In the genomic region with DNA sequence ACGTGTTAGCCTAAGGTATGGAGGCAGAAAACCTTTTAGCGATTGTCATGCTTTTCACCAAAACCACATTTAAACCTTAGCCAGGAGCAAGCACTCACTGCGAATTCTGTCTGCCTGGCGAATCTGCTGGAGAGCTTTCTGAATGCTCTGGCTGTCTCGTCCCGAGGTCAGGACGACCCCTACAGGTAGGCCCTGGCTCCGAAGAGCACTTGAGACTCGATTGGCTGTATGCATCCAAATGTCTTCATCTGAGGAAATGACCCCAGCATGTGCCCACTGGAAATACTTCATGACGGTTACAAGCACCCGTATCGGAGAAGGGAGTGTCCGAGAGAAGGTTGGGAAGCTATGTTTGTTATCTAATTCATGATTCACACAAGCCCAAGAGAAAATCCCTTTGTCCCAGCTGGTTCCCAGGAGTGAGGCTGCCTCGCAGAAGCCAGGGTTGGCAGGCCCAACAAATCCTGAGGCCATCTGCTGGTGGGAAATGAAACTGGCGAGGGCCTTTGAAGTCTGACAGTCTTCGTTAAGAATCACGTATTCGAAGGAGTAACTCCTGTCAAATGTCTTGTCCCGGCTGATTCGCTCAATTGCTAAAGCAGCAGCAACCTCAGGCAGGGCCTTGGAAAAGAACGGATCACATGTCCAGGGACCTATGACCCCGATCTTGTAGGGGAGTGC, we compare ENCODE assay signal across 9 mouse cellular contexts. TPM values are rescaled to one million over a fixed set of nuclear protein-coding genes. Genes with fewer than 3 reads are reported as not detected.
DNase-seq lines count a peak whose midpoint lies in the region; ATAC-seq and TF ChIP-seq lines count a peak whose summit lies in the region.
"Had no signal": no experiment of that assay in that cellular context is flagged by ENCODE, and none has a peak within 500 bp of the region (broad histone marks: within the 10 kb centered on the region; RNA-seq: fewer than 3 reads in every experiment).

No protein-coding gene starts in this region.

- no peak for TF ChIP-seq EP300 in ES-Bruce4 (IDR thresholded peaks at IDR 0.05; ENCODE audit: insufficient read depth, low read depth, low read length)

- H3K4me1 ChIP-seq in ES-Bruce4 (ENCODE audit: control insufficient read depth, insufficient read depth, low read length): no peaks in the 10 kb centered on the region
- no peaks in the 10 kb centered on the region for H3K4me1 ChIP-seq in embryonic facial prominence, embryonic 10.5 days
- no peaks in the 10 kb centered on the region for H3K4me1 ChIP-seq in heart, embryonic 16.5 days (ENCODE audit: control insufficient read depth, insufficient read depth, low read length)
- H3K4me1 ChIP-seq in lung, adult 2 months (ENCODE audit: control insufficient read depth, insufficient read depth, low read length): no peaks in the 10 kb centered on the region
- H3K4me1 ChIP-seq: limb, embryonic 15.5 days had no signal

- no peaks in the 10 kb centered on the region for H3K9me3 ChIP-seq in ES-Bruce4 (replicated peaks; ENCODE audit: control insufficient read depth, insufficient read depth, low read length, poor library complexity, severe bottlenecking)
- H3K9me3 ChIP-seq in embryonic facial prominence, embryonic 10.5 days: no peaks in the 10 kb centered on the region
- H3K9me3 ChIP-seq in heart, embryonic 16.5 days (replicated peaks; ENCODE audit: control insufficient read depth, low read length): no peaks in the 10 kb centered on the region
- H3K9me3 ChIP-seq: limb, embryonic 15.5 days had no signal

- TF ChIP-seq POLR2A in ES-Bruce4 (IDR thresholded peaks at IDR 0.05; ENCODE audit: insufficient read depth, low read length): no peak
- no peak for TF ChIP-seq POLR2A in lung, adult 2 months (IDR thresholded peaks at IDR 0.05; ENCODE audit: borderline replicate concordance, extremely low read depth, low read depth, low read length)

- no peaks in the 10 kb centered on the region for H3K27me3 ChIP-seq in ES-Bruce4 (ENCODE audit: control insufficient read depth, insufficient read depth, low read length, poor library complexity, severe bottlenecking)
- H3K27me3 ChIP-seq in embryonic facial prominence, embryonic 10.5 days (replicated peaks; ENCODE audit: low read depth, poor library complexity, severe bottlenecking): peaks cover 79% of the 10 kb centered on the region
- peaks cover 3% of the 10 kb centered on the region for H3K27me3 ChIP-seq in heart, embryonic 16.5 days (ENCODE audit: control insufficient read depth, insufficient read depth, low read length)

- no peaks in the 10 kb centered on the region for H3K36me3 ChIP-seq in ES-Bruce4 (ENCODE audit: control insufficient read depth, insufficient read depth, low read length, poor library complexity, severe bottlenecking)
- no peaks in the 10 kb centered on the region for H3K36me3 ChIP-seq in embryonic facial prominence, embryonic 10.5 days (replicated peaks)
- no peaks in the 10 kb centered on the region for H3K36me3 ChIP-seq in heart, embryonic 16.5 days (ENCODE audit: control insufficient read depth, insufficient read depth)
- H3K36me3 ChIP-seq: limb, embryonic 15.5 days had no signal

- ATAC-seq in heart, embryonic 16.5 days (replicated peaks; ENCODE audit: extremely low read depth, insufficient read depth, low FRiP score): no peak

- no peak overlapping the region for H3K4me3 ChIP-seq in ES-Bruce4 (ENCODE audit: low read depth, low read length)
- H3K4me3 ChIP-seq in embryonic facial prominence, embryonic 10.5 days: no peak overlapping the region
- no peak overlapping the region for H3K4me3 ChIP-seq in heart, embryonic 16.5 days (ENCODE audit: low read length)
- H3K4me3 ChIP-seq in lung, adult 2 months (replicated peaks; ENCODE audit: extremely low read depth, low read depth, low read length): no peak overlapping the region
- H3K4me3 ChIP-seq: limb, embryonic 15.5 days had no signal

- 28% methylated on average over 22 of the region's 22 CpGs for WGBS in embryonic facial prominence, embryonic 10.5 days
- 32% methylated on average over 22 of the region's 22 CpGs for WGBS in heart, embryonic 16.5 days
- WGBS in lung, adult 2 months: 46% methylated on average over 22 of the region's 22 CpGs

- H3K4me2 ChIP-seq in heart, embryonic 16.5 days (ENCODE audit: low read depth, low read length): peak overlapping the region; percentile 29; the same call in 1 of the 2 replicates
- H3K4me2 ChIP-seq: limb, embryonic 15.5 days had no signal

- DNase-seq in adrenal gland, adult 8-10 months: peak; percentile 15
- DNase-seq in embryonic facial prominence, embryonic 10.5 days (ENCODE audit: low spot score): peak; percentile 62
- peak; percentile 56 for DNase-seq in kidney, postnatal 14 days
- peak; percentile 7 for DNase-seq in lung, adult 2 months
- peak; percentile 21 for DNase-seq in right cerebral cortex, adult 18-20 months
- DNase-seq in thymus, postnatal 25 days: no peak

- H3K27ac ChIP-seq in ES-Bruce4 (ENCODE audit: insufficient read depth, low read length): no peak overlapping the region
- no peak overlapping the region for H3K27ac ChIP-seq in embryonic facial prominence, embryonic 10.5 days (replicated peaks)
- no peak overlapping the region for H3K27ac ChIP-seq in heart, embryonic 16.5 days (ENCODE audit: low read length)
- H3K27ac ChIP-seq: limb, embryonic 15.5 days had no signal

- TF ChIP-seq CTCF in ES-Bruce4 (IDR thresholded peaks at IDR 0.05; ENCODE audit: low read depth, low read length): peak; percentile 18
- TF ChIP-seq CTCF in lung, adult 2 months (IDR thresholded peaks at IDR 0.05; ENCODE audit: insufficient read depth, low read length): 0 out of 2 replicates have a peak, but pooled peaks have one; percentile 19

- no peak overlapping the region for H3K9ac ChIP-seq in ES-Bruce4 (ENCODE audit: low read depth, poor library complexity, severe bottlenecking)
- no peak overlapping the region for H3K9ac ChIP-seq in heart, embryonic 16.5 days (ENCODE audit: low read length)
- H3K9ac ChIP-seq: limb, embryonic 15.5 days had no signal

RNA-seq across cellular contexts. Expression of gene Gucy2f, which starts 7.6 kb away (rescaled TPM):
- not detected in 2 replicates for polyA plus RNA-seq in ES-Bruce4 (2011; ENCODE audit: insufficient read depth, insufficient read length, low read depth, missing spikeins)
- not detected for total RNA-seq in adrenal gland, adult 8-10 months (2022)
- polyA plus RNA-seq in embryonic facial prominence, embryonic 10.5 days (2016; fragmentation: Nextera tagmentation; extraction: Ambion mirVana): not detected in 2 replicates
- polyA plus RNA-seq in heart, embryonic 16.5 days (2015; fragmentation: Nextera tagmentation; extraction: Ambion mirVana): not detected in 2 replicates
- polyA plus RNA-seq in lung, adult 2 months (2012; rRNA removed): not detected in 2 replicates
- polyA plus RNA-seq: limb, embryonic 15.5 days had no signal

RNA-seq across cellular contexts. Expression of gene Nxt2, which starts 37.4 kb away (rescaled TPM):
- polyA plus RNA-seq in ES-Bruce4 (2011; ENCODE audit: insufficient read depth, insufficient read length, low read depth, missing spikeins): 12.8 and 13.2 TPM in 2 replicates
- 10 to 100 TPM; 14.3 to 18.6 (median 16.6) TPM for total RNA-seq in adrenal gland, adult 8-10 months (2022)
- polyA plus RNA-seq in embryonic facial prominence, embryonic 10.5 days (2016; fragmentation: Nextera tagmentation; extraction: Ambion mirVana): 7.6 and 9.2 TPM in 2 replicates
- 10.3 and 12.3 TPM in 2 replicates for polyA plus RNA-seq in heart, embryonic 16.5 days (2015; fragmentation: Nextera tagmentation; extraction: Ambion mirVana)
- 2.4 and 4.2 TPM in 2 replicates for polyA plus RNA-seq in lung, adult 2 months (2012; rRNA removed)
